Mouse (Mus musculus): ENCODE data around the gene P2rx6. TPM values are rescaled to one million over a fixed set of nuclear protein-coding genes. Genes with fewer than 3 reads are reported as not detected.
"Not testable (repeated sequence)": the region's sequence is repeated elsewhere in the genome, so short reads cannot be mapped to it uniquely, and the experiment has no call there.

The P2rx6 gene
- polyA plus RNA-seq, 1 experiment from 2014 or later = 1.2 TPM

GRCm38 (mm10) chr16:17564771-17565170, 3.1 kb downstream of the P2rx6 start:
- H3K9me3 ChIP-seq = no peaks in the 10 kb centered on the region
- no peak for ATAC-seq (ENCODE audit: low read depth)
- H3K4me1 ChIP-seq (replicated peaks) = peaks cover 15% of the 10 kb centered on the region
- no peak overlapping the region for H3K4me2 ChIP-seq
- peaks cover 48% of the 10 kb centered on the region for H3K27me3 ChIP-seq
- H3K27ac ChIP-seq (replicated peaks) = no peak overlapping the region
- H3K36me3 ChIP-seq = no peaks in the 10 kb centered on the region
- H3K4me3 ChIP-seq = no peak overlapping the region
- 71% methylated on average over 3 of the region's 3 CpGs for WGBS
- H3K9ac ChIP-seq = no peak overlapping the region

GRCm38 (mm10) chr16:17566186-17566585, 4.5 kb downstream of the P2rx6 start:
- Histone ChIP-seq H3K27me3 (peaks cover 36% of the 10 kb centered on the region), H3K36me3 (no peaks in the 10 kb centered on the region), H3K4me1 (replicated peaks) (peaks cover 10% of the 10 kb centered on the region), H3K9ac (no peak overlapping the region), H3K4me2 (no peak overlapping the region), H3K9me3 (no peaks in the 10 kb centered on the region), H3K27ac (replicated peaks) (no peak overlapping the region), H3K4me3 (no peak overlapping the region)
- WGBS = 28% methylated on average over 4 of the region's 4 CpGs
- no peak for ATAC-seq (ENCODE audit: low read depth)

GRCm38 (mm10) chr16:17575870-17576824, 14.5 kb downstream of the P2rx6 start:
- WGBS = 15% methylated on average over 45 of the region's 45 CpGs
- H3K4me2 ChIP-seq = peak overlapping the region; percentile 80
- peaks cover 18% of the 10 kb centered on the region for H3K4me1 ChIP-seq (replicated peaks)
- H3K9me3 ChIP-seq = no peaks in the 10 kb centered on the region
- peak overlapping the region; percentile 42 for H3K27ac ChIP-seq (replicated peaks)
- peak; percentile 82 for ATAC-seq (ENCODE audit: low read depth)
- peak overlapping the region; percentile 79 for H3K9ac ChIP-seq
- H3K4me3 ChIP-seq = peak overlapping the region; percentile 55
- peaks cover 53% of the 10 kb centered on the region for H3K27me3 ChIP-seq
- no peaks in the 10 kb centered on the region for H3K36me3 ChIP-seq

- WGBS = 10% methylated on average over 8 of the region's 8 CpGs
- Histone ChIP-seq H3K4me2 (peak overlapping the region; percentile 80), H3K4me1 (replicated peaks) (peaks cover 18% of the 10 kb centered on the region), H3K9me3 (no peaks in the 10 kb centered on the region), H3K36me3 (no peaks in the 10 kb centered on the region), H3K27me3 (peaks cover 48% of the 10 kb centered on the region), H3K4me3 (peak overlapping the region; percentile 55), H3K27ac (replicated peaks) (no peak overlapping the region), H3K9ac (peak overlapping the region; percentile 79)
- ATAC-seq (ENCODE audit: low read depth) = 0 out of 2 replicates have a peak, but pooled peaks have one; percentile 16
Measured at GRCm38 (mm10) chr16:17576825-17577215, 15.1 kb downstream of the P2rx6 start.

- Histone ChIP-seq H3K27ac (replicated peaks) (no peak within 1 kb of the TSS), H3K4me2 (no peak within 1 kb of the TSS), H3K36me3 (no peaks in the 10 kb centered on the region), H3K4me1 (replicated peaks) (no peaks in the 10 kb centered on the region), H3K9ac (no peak within 1 kb of the TSS), H3K9me3 (no peaks in the 10 kb centered on the region), H3K27me3 (peaks cover 6% of the 10 kb centered on the region), H3K4me3 (no peak within 1 kb of the TSS)
- ATAC-seq (ENCODE audit: low read depth) = no peak
- WGBS = 13% methylated on average over 8 of the region's 8 CpGs
Measured at GRCm38 (mm10) chr16:17583064-17583463, 21.4 kb downstream of the P2rx6 start, which contains the start of gene Slc7a4. TSS of gene Slc7a4 (minus strand) at chr16:17583214.

- Histone ChIP-seq H3K36me3 (no peaks in the 10 kb centered on the region), H3K9me3 (no peaks in the 10 kb centered on the region; the same call in 1 of the 2 replicates), H3K27ac (replicated peaks) (no peak overlapping the region), H3K4me2 (no peak overlapping the region), H3K27me3 (no peaks in the 10 kb centered on the region), H3K4me1 (replicated peaks) (no peaks in the 10 kb centered on the region), H3K4me3 (no peak overlapping the region), H3K9ac (no peak overlapping the region)
- 82% methylated on average over 7 of the region's 7 CpGs for WGBS
- ATAC-seq (ENCODE audit: low read depth) = no peak
Measured at GRCm38 (mm10) chr16:17584555-17584954, 22.9 kb downstream of the P2rx6 start.

GRCm38 (mm10) chr16:17590731-17591130, 29.0 kb downstream of the P2rx6 start:
- no peak overlapping the region for H3K27ac ChIP-seq (replicated peaks)
- no peaks in the 10 kb centered on the region for H3K36me3 ChIP-seq
- H3K4me2 ChIP-seq = no peak overlapping the region
- no peaks in the 10 kb centered on the region for H3K27me3 ChIP-seq
- no peaks in the 10 kb centered on the region; the same call in 1 of the 2 replicates for H3K9me3 ChIP-seq
- no peak overlapping the region for H3K4me3 ChIP-seq
- no peaks in the 10 kb centered on the region for H3K4me1 ChIP-seq (replicated peaks)
- no peak overlapping the region for H3K9ac ChIP-seq
- WGBS = 61% methylated on average over 2 of the region's 2 CpGs
- ATAC-seq (ENCODE audit: low read depth) = no peak

- Histone ChIP-seq H3K27me3 (no peaks in the 10 kb centered on the region), H3K4me3 (no peak overlapping the region), H3K9ac (no peak overlapping the region), H3K27ac (replicated peaks) (no peak overlapping the region), H3K4me2 (no peak overlapping the region), H3K36me3 (no peaks in the 10 kb centered on the region), H3K4me1 (replicated peaks) (no peaks in the 10 kb centered on the region), H3K9me3 (no peaks in the 10 kb centered on the region)
- 59% methylated on average over 3 of the region's 3 CpGs for WGBS
- ATAC-seq (ENCODE audit: low read depth) = no peak
Measured at GRCm38 (mm10) chr16:17600944-17601562, 39.4 kb downstream of the P2rx6 start.

- Histone ChIP-seq H3K9ac (no peak overlapping the region), H3K9me3 (no peaks in the 10 kb centered on the region), H3K4me1 (replicated peaks) (no peaks in the 10 kb centered on the region), H3K36me3 (no peaks in the 10 kb centered on the region), H3K4me3 (no peak overlapping the region), H3K4me2 (no peak overlapping the region), H3K27me3 (no peaks in the 10 kb centered on the region), H3K27ac (replicated peaks) (no peak overlapping the region)
- ATAC-seq (ENCODE audit: low read depth) = no peak
- WGBS = 68% methylated on average over 4 of the region's 4 CpGs
Measured at GRCm38 (mm10) chr16:17604941-17605340, 43.3 kb downstream of the P2rx6 start.

GRCm38 (mm10) chr16:17605684-17606083, 44.0 kb downstream of the P2rx6 start:
- H3K27me3 ChIP-seq = no peaks in the 10 kb centered on the region
- ATAC-seq (ENCODE audit: low read depth) = no peak
- no peaks in the 10 kb centered on the region for H3K9me3 ChIP-seq
- 84% methylated on average over 5 of the region's 5 CpGs for WGBS
- H3K4me2 ChIP-seq = no peak overlapping the region
- H3K27ac ChIP-seq (replicated peaks) = no peak overlapping the region
- H3K36me3 ChIP-seq = no peaks in the 10 kb centered on the region
- no peak overlapping the region for H3K4me3 ChIP-seq
- H3K4me1 ChIP-seq (replicated peaks) = no peaks in the 10 kb centered on the region
- H3K9ac ChIP-seq = no peak overlapping the region

GRCm38 (mm10) chr16:17611383-17611782, 49.7 kb downstream of the P2rx6 start:
- Histone ChIP-seq H3K9me3 (no peaks in the 10 kb centered on the region), H3K4me1 (replicated peaks) (no peaks in the 10 kb centered on the region), H3K9ac (no peak overlapping the region), H3K4me2 (no peak overlapping the region), H3K36me3 (no peaks in the 10 kb centered on the region), H3K4me3 (no peak overlapping the region), H3K27ac (replicated peaks) (no peak overlapping the region), H3K27me3 (no peaks in the 10 kb centered on the region)
- no peak for ATAC-seq (ENCODE audit: low read depth)
- WGBS = 69% methylated on average over 4 of the region's 4 CpGs

GRCm38 (mm10) chr16:17614740-17615139, 53.1 kb downstream of the P2rx6 start:
- H3K4me2 ChIP-seq; H3K27ac ChIP-seq (replicated peaks); H3K27me3 ChIP-seq; H3K36me3 ChIP-seq; H3K9ac ChIP-seq; ATAC-seq (ENCODE audit: low read depth); H3K4me3 ChIP-seq; H3K9me3 ChIP-seq; H3K4me1 ChIP-seq (replicated peaks): not testable (repeated sequence)
- WGBS = 90% methylated on average over 6 of the region's 6 CpGs
